Mouse (Mus musculus) urinary bladder, postnatal 14 days (tissue): Measurements from ENCODE around the gene Rnf169.
"Not testable (repeated sequence)": the region's sequence is repeated elsewhere in the genome, so short reads cannot be mapped to it uniquely, and the experiment has no call there.

Experiments
- DNase-seq: peaks from one replicate; pipeline ENCODE4 v3.0.0; 2021; ENCODE audit warnings: low spot score

Rnf169 gene

GRCm38 (mm10) chr7:99946356-99946755, 33.9 kb downstream of the Rnf169 start:
- DNase-seq = no peak

- DNase-seq = no peak
Measured at GRCm38 (mm10) chr7:99945939-99946338, 34.3 kb downstream of the Rnf169 start.

GRCm38 (mm10) chr7:99945012-99945411, 35.2 kb downstream of the Rnf169 start:
- not testable (repeated sequence) for DNase-seq

GRCm38 (mm10) chr7:99944520-99944919, 35.7 kb downstream of the Rnf169 start:
- DNase-seq = no peak

GRCm38 (mm10) chr7:99940669-99941068, 39.6 kb downstream of the Rnf169 start:
- DNase-seq = no peak

- DNase-seq = no peak
Measured at GRCm38 (mm10) chr7:99935758-99936157, 44.5 kb downstream of the Rnf169 start.

- peak; percentile 77 for DNase-seq
Measured at GRCm38 (mm10) chr7:99926916-99927714, 53.1 kb downstream of the Rnf169 start.

GRCm38 (mm10) chr7:99920416-99920815, 59.8 kb downstream of the Rnf169 start:
- DNase-seq = no peak

GRCm38 (mm10) chr7:99919971-99920370, 60.3 kb downstream of the Rnf169 start:
- no peak for DNase-seq

- DNase-seq = no peak
Measured at GRCm38 (mm10) chr7:99919164-99919563, 61.1 kb downstream of the Rnf169 start.

GRCm38 (mm10) chr7:99917320-99917844, 62.9 kb downstream of the Rnf169 start:
- DNase-seq = peak; percentile 27

GRCm38 (mm10) chr7:99916741-99917319, 63.4 kb downstream of the Rnf169 start:
- peak; percentile 46 for DNase-seq

- DNase-seq = no peak
Measured at GRCm38 (mm10) chr7:99915511-99915910, 64.7 kb downstream of the Rnf169 start.

GRCm38 (mm10) chr7:99914316-99914715, 65.9 kb downstream of the Rnf169 start:
- no peak for DNase-seq

GRCm38 (mm10) chr7:99911038-99911437, 69.2 kb downstream of the Rnf169 start:
- DNase-seq = no peak

GRCm38 (mm10) chr7:99907463-99907862, 72.8 kb downstream of the Rnf169 start:
- DNase-seq = no peak

- DNase-seq = no peak
Measured at GRCm38 (mm10) chr7:99906346-99906745, 73.9 kb downstream of the Rnf169 start.

GRCm38 (mm10) chr7:99904421-99905005, 75.7 kb downstream of the Rnf169 start:
- DNase-seq = peak; percentile 38

GRCm38 (mm10) chr7:99902918-99903665, 77.2 kb downstream of the Rnf169 start:
- no peak for DNase-seq

GRCm38 (mm10) chr7:99902208-99902607, 78.0 kb downstream of the Rnf169 start:
- no peak for DNase-seq

- DNase-seq = no peak
Measured at GRCm38 (mm10) chr7:99896905-99897304, 83.3 kb downstream of the Rnf169 start.

- no peak for DNase-seq
Measured at GRCm38 (mm10) chr7:99894478-99894877, 85.8 kb downstream of the Rnf169 start.
